Mouse (Mus musculus): ENCODE data around the gene Trappc2l. TPM values are rescaled to one million over a fixed set of nuclear protein-coding genes. Genes with fewer than 3 reads are reported as not detected.

Trappc2l gene
- polyA plus RNA-seq, 1 experiment from 2014 or later: 30.7 TPM

DNA sequence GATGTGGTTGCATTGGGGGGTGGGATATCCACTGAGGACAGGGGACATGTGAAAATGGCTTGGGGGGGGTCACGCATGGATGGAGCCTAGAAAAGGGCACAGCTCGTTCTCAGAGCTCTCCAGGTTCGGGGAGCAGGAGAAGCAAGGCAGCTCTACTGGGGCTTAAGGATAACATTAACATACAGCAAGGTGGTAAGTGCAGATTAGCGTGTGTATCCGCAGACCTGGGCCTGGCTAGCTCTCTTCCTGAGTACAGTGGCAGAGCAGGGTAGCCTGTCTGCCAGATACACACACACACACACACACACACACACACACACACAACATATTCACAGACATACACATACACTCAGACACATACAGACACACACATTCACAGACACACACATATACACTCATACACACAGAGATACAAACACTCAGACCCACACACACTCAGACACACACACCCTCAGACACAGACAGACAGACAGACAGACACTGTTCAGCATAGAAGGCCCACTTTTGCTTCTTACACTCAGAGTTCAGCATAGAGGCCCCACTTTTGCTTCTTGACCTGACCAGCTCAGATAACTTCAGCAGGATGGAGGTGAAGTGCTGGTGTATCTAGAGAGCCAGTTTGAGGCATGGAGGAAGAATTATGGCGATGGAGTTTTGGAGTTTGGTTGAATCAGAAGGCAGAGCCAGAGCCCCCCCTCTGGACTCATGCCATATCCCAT, 7.4 kb downstream of the Trappc2l start:
- Histone ChIP-seq H3K27ac (ENCODE audit: low read depth) (0 out of 2 replicates have a peak overlapping the region, but pooled peaks have one; percentile 39), H3K4me1 (ENCODE audit: insufficient read depth) (peaks cover 6% of the 10 kb centered on the region), H3K4me2 (ENCODE audit: low read depth, low read length) (peak overlapping the region; percentile 33; the same call in 1 of the 2 replicates), H3K36me3 (replicated peaks; ENCODE audit: insufficient read depth, low read length) (peaks cover 7% of the 10 kb centered on the region), H3K27me3 (ENCODE audit: insufficient read depth, low read length) (no peaks in the 10 kb centered on the region), H3K9me3 (ENCODE audit: low read length) (no peaks in the 10 kb centered on the region), H3K9ac (replicated peaks) (no peak overlapping the region; the same call in 1 of the 2 replicates), H3K4me3 (ENCODE audit: low read depth, low read length) (no peak overlapping the region)
- peak; percentile 92 for ATAC-seq
- DNase-seq: no peak
- peak; percentile 86 for TF ChIP-seq EP300 (IDR thresholded peaks at IDR 0.05; ENCODE audit: low read depth)
- no peak for TF ChIP-seq CTCF (IDR thresholded peaks at IDR 0.05; ENCODE audit: low read depth)
- 53% methylated on average over 6 of the region's 6 CpGs for WGBS (ENCODE audit: insufficient replicate concordance)

DNA sequence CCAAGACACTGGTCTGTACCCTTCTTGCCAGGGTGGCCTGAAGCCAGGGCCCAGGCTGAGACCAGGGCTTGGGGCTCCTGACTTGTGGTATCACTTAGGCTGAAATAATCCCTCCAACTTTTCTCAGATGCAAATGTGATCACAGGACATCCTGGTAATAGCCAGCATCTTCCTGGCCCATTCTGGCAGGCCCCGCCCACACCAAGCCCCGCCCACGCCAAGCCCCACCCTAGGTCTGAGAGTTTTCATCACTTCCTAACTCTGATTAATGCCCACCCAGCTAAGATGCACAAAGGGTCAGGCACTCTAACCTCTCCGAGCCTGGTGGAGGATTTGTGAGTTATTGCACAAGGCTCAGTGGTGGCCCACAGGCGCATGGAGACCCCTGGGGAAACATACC, 9.0 kb downstream of the Trappc2l start:
- H3K4me1 ChIP-seq (ENCODE audit: insufficient read depth): peaks cover 6% of the 10 kb centered on the region
- peak; percentile 48 for DNase-seq
- H3K27ac ChIP-seq (ENCODE audit: low read depth): no peak overlapping the region
- H3K27me3 ChIP-seq (ENCODE audit: insufficient read depth, low read length): no peaks in the 10 kb centered on the region
- TF ChIP-seq EP300 (IDR thresholded peaks at IDR 0.05; ENCODE audit: low read depth) (no peak), CTCF (IDR thresholded peaks at IDR 0.05; ENCODE audit: low read depth) (no peak)
- H3K9ac ChIP-seq (replicated peaks): no peak overlapping the region
- H3K36me3 ChIP-seq (replicated peaks; ENCODE audit: insufficient read depth, low read length): no peaks in the 10 kb centered on the region
- no peak for ATAC-seq
- no peak overlapping the region for H3K4me2 ChIP-seq (ENCODE audit: low read depth, low read length)
- 41% methylated on average over 5 of the region's 5 CpGs for WGBS (ENCODE audit: insufficient replicate concordance)
- H3K4me3 ChIP-seq (ENCODE audit: low read depth, low read length): no peak overlapping the region
- H3K9me3 ChIP-seq (ENCODE audit: low read length): no peaks in the 10 kb centered on the region

DNA sequence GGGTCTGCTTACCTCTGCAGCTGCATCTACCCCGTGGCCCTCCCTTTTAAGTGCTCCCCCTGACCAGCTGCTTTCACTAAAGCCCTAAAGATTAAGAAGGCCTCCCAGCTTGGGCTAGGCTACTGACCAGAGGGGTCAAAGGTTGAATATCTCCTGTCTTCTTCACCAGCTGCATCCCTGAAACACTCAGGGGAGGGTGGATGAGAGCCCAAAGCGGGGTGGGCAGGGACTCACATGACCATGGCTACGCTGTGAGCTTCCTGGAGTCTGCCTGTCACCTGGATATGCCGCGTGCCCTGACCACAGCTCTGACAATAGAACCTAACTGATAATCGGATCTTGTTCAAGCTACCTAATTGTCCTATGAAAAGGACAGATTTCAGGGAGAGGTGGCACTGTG, 11.3 kb downstream of the Trappc2l start, which contains the start of gene Pabpn1l:
Gene Pabpn1l, minus strand, starts transcription at position 13 of the 400 bp plus-strand sequence.
- no peak within 1 kb of the TSS for H3K27ac ChIP-seq (ENCODE audit: low read depth)
- H3K9me3 ChIP-seq (ENCODE audit: low read length): no peaks in the 10 kb centered on the region
- peaks cover 6% of the 10 kb centered on the region for H3K4me1 ChIP-seq (ENCODE audit: insufficient read depth)
- H3K36me3 ChIP-seq (replicated peaks; ENCODE audit: insufficient read depth, low read length): no peaks in the 10 kb centered on the region
- 71% methylated on average over 6 of the region's 6 CpGs for WGBS (ENCODE audit: insufficient replicate concordance)
- no peak within 1 kb of the TSS for H3K4me2 ChIP-seq (ENCODE audit: low read depth, low read length)
- ATAC-seq (no peak), DNase-seq (no peak)
- H3K27me3 ChIP-seq (ENCODE audit: insufficient read depth, low read length): no peaks in the 10 kb centered on the region
- TF ChIP-seq CTCF (IDR thresholded peaks at IDR 0.05; ENCODE audit: low read depth): no peak
- no peak for TF ChIP-seq EP300 (IDR thresholded peaks at IDR 0.05; ENCODE audit: low read depth)
- H3K9ac ChIP-seq (replicated peaks): no peak within 1 kb of the TSS
- no peak within 1 kb of the TSS for H3K4me3 ChIP-seq (ENCODE audit: low read depth, low read length)

DNA sequence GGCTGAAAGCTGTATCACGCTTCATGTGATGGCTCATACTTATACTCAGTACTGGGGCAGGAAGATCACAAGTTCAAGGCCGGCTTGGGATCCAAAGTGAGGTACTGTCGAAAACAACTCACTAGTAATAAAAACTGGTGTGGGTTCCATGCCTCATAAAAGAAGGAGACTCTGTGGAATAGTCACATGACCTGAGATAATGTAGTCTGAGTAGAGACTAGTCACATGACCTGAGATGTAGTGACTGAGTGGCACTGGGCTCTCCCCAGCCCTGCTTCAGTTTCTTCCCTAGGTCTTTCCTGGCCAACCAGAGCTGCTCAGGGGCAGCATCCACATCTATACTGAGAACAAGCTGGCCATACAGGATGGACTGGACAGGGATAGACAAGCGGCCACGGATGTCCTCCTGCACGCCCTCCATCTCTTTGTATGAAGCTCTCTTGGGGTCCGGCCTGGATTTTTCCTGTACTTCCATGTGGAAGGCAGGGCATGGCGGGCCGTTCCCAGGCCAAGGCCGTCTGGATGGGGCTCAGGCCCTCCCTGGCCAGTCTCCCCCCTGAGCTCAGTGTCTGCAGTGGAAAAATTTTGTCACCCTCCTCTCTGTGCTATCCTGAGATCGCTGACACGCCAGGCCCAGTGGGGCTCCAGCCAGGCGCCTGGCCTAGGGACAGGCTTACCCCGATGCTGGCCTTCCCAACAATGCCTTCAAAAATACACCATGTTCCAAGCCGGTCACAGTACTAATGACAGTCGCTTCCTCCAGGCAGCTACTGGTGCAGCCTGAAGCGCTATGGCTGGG, 12.6 kb downstream of the Trappc2l start:
- TF ChIP-seq EP300 (IDR thresholded peaks at IDR 0.05; ENCODE audit: low read depth) (no peak), CTCF (IDR thresholded peaks at IDR 0.05; ENCODE audit: low read depth) (no peak)
- no peak overlapping the region for H3K9ac ChIP-seq (replicated peaks)
- no peaks in the 10 kb centered on the region for H3K27me3 ChIP-seq (ENCODE audit: insufficient read depth, low read length)
- H3K9me3 ChIP-seq (ENCODE audit: low read length): no peaks in the 10 kb centered on the region
- DNase-seq (no peak), ATAC-seq (no peak)
- no peak overlapping the region for H3K4me2 ChIP-seq (ENCODE audit: low read depth, low read length)
- no peak overlapping the region for H3K27ac ChIP-seq (ENCODE audit: low read depth)
- 82% methylated on average over 17 of the region's 17 CpGs for WGBS (ENCODE audit: insufficient replicate concordance)
- H3K4me3 ChIP-seq (ENCODE audit: low read depth, low read length): no peak overlapping the region
- H3K36me3 ChIP-seq (replicated peaks; ENCODE audit: insufficient read depth, low read length): no peaks in the 10 kb centered on the region
- H3K4me1 ChIP-seq (ENCODE audit: insufficient read depth): no peaks in the 10 kb centered on the region

DNA sequence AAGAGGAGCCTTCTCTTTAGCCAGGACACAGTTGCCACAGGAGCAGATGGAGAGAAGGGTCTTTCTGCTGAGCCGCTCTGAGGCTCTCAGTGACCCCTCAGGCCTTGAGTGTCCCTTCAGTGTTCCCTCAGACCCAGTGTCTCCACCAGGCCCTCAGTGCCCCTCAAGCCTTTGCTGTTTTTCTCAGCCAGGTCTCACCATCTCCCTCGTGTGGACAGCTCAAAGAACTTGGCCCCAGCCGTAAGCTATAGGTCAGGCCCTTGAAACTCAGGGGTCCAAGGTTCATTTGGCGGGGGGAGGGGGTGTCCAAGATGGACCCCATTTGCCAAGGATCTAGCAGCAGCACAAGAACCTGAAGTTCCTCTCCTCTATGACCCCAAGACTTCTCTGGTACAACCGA, 13.2 kb downstream of the Trappc2l start:
- H3K4me2 ChIP-seq (ENCODE audit: low read depth, low read length): no peak overlapping the region
- no peak for DNase-seq
- no peaks in the 10 kb centered on the region for H3K36me3 ChIP-seq (replicated peaks; ENCODE audit: insufficient read depth, low read length)
- ATAC-seq: no peak
- no peak for TF ChIP-seq EP300 (IDR thresholded peaks at IDR 0.05; ENCODE audit: low read depth)
- TF ChIP-seq CTCF (IDR thresholded peaks at IDR 0.05; ENCODE audit: low read depth): peak; percentile 39
- H3K9ac ChIP-seq (replicated peaks): no peak overlapping the region
- H3K27ac ChIP-seq (ENCODE audit: low read depth): no peak overlapping the region
- no peak overlapping the region for H3K4me3 ChIP-seq (ENCODE audit: low read depth, low read length)
- H3K9me3 ChIP-seq (ENCODE audit: low read length): no peaks in the 10 kb centered on the region
- WGBS (ENCODE audit: insufficient replicate concordance): 67% methylated on average over 5 of the region's 5 CpGs
- no peaks in the 10 kb centered on the region for H3K27me3 ChIP-seq (ENCODE audit: insufficient read depth, low read length)
- H3K4me1 ChIP-seq (ENCODE audit: insufficient read depth): no peaks in the 10 kb centered on the region

DNA sequence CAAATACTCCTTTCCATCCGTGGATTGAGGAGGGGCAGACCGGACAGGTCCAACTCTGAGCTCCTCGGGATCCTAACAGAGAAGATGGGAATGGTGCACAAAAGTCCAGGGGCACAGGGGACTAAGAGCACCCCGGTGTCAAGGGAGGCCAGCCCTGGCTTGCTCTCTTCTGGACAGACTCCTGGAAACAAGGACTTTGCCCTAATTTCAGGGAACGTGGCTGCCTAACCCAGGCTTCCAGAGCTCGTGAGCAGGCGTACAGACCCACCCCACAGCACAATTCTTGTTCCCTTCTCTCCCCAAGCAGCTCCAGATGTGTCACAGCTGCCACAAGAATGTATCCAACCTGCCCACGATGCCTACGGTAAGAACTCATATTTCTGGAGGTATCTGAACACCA, 14.4 kb downstream of the Trappc2l start:
- H3K27me3 ChIP-seq (ENCODE audit: insufficient read depth, low read length): no peaks in the 10 kb centered on the region
- no peaks in the 10 kb centered on the region for H3K36me3 ChIP-seq (replicated peaks; ENCODE audit: insufficient read depth, low read length)
- H3K27ac ChIP-seq (ENCODE audit: low read depth): no peak overlapping the region
- no peak overlapping the region for H3K4me3 ChIP-seq (ENCODE audit: low read depth, low read length)
- H3K4me2 ChIP-seq (ENCODE audit: low read depth, low read length): no peak overlapping the region
- TF ChIP-seq CTCF (IDR thresholded peaks at IDR 0.05; ENCODE audit: low read depth): no peak
- 71% methylated on average over 9 of the region's 9 CpGs for WGBS (ENCODE audit: insufficient replicate concordance)
- no peak overlapping the region for H3K9ac ChIP-seq (replicated peaks)
- ATAC-seq (no peak), DNase-seq (no peak)
- H3K9me3 ChIP-seq (ENCODE audit: low read length): no peaks in the 10 kb centered on the region
- no peaks in the 10 kb centered on the region for H3K4me1 ChIP-seq (ENCODE audit: insufficient read depth)

Data from liver, postnatal 0 days (tissue).